Mouse (Mus musculus) adrenal gland, postnatal 4 days (tissue): ENCODE results near the gene Kmt2e. TPM values are rescaled to one million over a fixed set of nuclear protein-coding genes. Genes with fewer than 3 reads are reported as not detected.

ENCODE experiments used
- DNase-seq, 2 experiments: peaks; one replicate each; pipeline ENCODE4 v3.0.0; 2021 to 2022; ENCODE audit warnings: low spot score in 2 of 2, mixed read lengths in 2 of 2
- total RNA-seq, 2 experiments: library from RNA; stranded (reverse); gene quantifications; 2 replicates each; pipeline ENCODE4 v1.2.3; 2021

Kmt2e gene
- total RNA-seq, 2 experiments from 2014 or later: 90.0 to 93.1 TPM

- no peak for DNase-seq
These were observed 63.7 kb downstream of the Kmt2e start for GRCm38 (mm10) chr5:23497920-23498319.

- DNase-seq: no peak
These were observed 65.0 kb downstream of the Kmt2e start for GRCm38 (mm10) chr5:23499257-23499656.

GRCm38 (mm10) chr5:23500715-23501114 is 66.5 kb downstream of the Kmt2e start:
- DNase-seq: no peak

- DNase-seq: no peak
These were observed 67.5 kb downstream of the Kmt2e start for GRCm38 (mm10) chr5:23501582-23502316.

GRCm38 (mm10) chr5:23502317-23502937 is 68.2 kb downstream of the Kmt2e start:
- DNase-seq: no peak

- DNase-seq: no peak
These were observed 71.3 kb downstream of the Kmt2e start for GRCm38 (mm10) chr5:23505578-23505977.

- DNase-seq: no peak
These were observed 73.0 kb downstream of the Kmt2e start for GRCm38 (mm10) chr5:23507210-23507609.

- no peak for DNase-seq
These were observed 74.4 kb downstream of the Kmt2e start for GRCm38 (mm10) chr5:23508630-23509029.

GRCm38 (mm10) chr5:23511456-23511855 is 77.2 kb downstream of the Kmt2e start:
- no peak for DNase-seq

GRCm38 (mm10) chr5:23512556-23512955 is 78.3 kb downstream of the Kmt2e start:
- no peak for DNase-seq

- no peak for DNase-seq
These were observed 79.2 kb downstream of the Kmt2e start for GRCm38 (mm10) chr5:23513468-23513867.

- no peak for DNase-seq
These were observed 80.8 kb downstream of the Kmt2e start for GRCm38 (mm10) chr5:23515038-23515437.

- no peak for DNase-seq
These were observed 82.7 kb downstream of the Kmt2e start for GRCm38 (mm10) chr5:23516962-23517361.

GRCm38 (mm10) chr5:23517839-23518238 is 83.6 kb downstream of the Kmt2e start:
- no peak for DNase-seq

GRCm38 (mm10) chr5:23518673-23519072 is 84.4 kb downstream of the Kmt2e start:
- DNase-seq: no peak

GRCm38 (mm10) chr5:23519679-23520078 is 85.4 kb downstream of the Kmt2e start:
- DNase-seq: no peak

- DNase-seq: no peak
These were observed 87.4 kb downstream of the Kmt2e start for GRCm38 (mm10) chr5:23521645-23522044.

- no peak for DNase-seq
These were observed 89.7 kb downstream of the Kmt2e start for GRCm38 (mm10) chr5:23523936-23524335.

- DNase-seq: no peak
These were observed 90.4 kb downstream of the Kmt2e start for GRCm38 (mm10) chr5:23524621-23525020.

GRCm38 (mm10) chr5:23531100-23531499 is 96.9 kb downstream of the Kmt2e start:
- no peak for DNase-seq

GRCm38 (mm10) chr5:23531541-23532096 is 97.4 kb downstream of the Kmt2e start:
- no peak for DNase-seq

- no peak for DNase-seq
These were observed 101.5 kb downstream of the Kmt2e start for GRCm38 (mm10) chr5:23535692-23536091.

- DNase-seq: no peak
These were observed 117.4 kb downstream of the Kmt2e start for GRCm38 (mm10) chr5:23551687-23552086.
